Mouse (Mus musculus) embryo, embryonic 10.5 days (tissue): Measurements from ENCODE around the gene Cacna1d.

Source experiments
- DNase-seq: peaks from one replicate; pipeline ENCODE4 v3.0.0-alpha.2; 2015; ENCODE audit warnings: low spot score

Cacna1d gene

DNA sequence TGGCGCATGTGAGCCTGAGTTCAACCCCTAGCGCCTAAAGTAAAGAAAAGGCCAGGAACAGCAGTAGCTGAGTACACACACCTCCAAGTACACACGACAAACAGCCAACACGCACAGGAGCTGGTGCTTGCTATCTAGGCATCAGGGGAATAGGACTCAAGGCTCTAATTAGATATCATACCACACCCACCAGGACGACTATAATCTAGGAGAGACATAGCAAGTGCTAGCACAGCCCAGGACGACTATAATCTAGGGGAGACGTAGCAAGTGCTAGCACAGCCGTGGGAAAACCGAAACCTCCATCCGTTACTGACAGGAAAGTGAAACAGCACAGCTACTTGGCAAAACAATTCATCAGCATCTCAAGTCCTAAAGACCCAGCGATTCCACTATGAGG, 162.1 kb downstream of the Cacna1d start:
- DNase-seq, result no peak

DNA sequence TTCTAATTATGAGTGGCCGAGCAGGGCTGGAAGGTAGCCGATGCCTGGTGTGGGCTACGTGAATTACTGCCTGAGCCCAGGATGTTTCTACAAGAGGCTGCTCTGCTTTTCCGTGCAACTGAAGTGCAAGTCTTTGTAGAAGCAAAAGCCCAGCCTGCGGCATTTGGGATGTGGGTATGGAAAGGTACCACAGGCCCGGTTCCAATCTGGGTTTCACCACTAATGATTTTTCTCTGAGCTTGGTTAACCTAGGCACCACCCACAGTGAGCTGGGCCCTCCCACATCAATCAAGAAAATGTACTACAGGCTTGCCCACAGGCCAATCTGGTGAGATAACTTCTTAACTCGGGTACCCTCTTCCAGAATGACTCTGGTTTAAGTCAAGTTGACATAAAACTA, 163.8 kb downstream of the Cacna1d start:
- DNase-seq, result no peak

DNA sequence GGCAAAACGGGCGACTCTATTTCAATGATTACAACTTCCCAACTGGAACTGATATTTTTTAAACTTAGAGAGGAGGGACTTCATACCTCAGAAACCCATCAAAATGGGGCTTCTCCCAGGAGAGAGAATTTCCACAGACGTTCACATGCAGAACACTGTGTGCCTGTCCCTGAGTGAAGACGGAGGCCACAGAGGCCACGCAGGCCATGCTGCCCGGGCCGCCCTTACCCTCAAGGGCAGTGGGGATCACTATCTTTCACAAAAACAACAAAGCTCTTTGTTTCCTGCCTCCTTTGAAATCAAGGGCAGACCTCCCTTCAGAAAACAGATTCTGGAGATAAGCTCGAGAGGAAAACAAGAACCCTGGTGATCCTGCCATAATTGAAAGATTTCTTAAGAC, 164.2 kb downstream of the Cacna1d start:
- DNase-seq, result peak; percentile 4

DNA sequence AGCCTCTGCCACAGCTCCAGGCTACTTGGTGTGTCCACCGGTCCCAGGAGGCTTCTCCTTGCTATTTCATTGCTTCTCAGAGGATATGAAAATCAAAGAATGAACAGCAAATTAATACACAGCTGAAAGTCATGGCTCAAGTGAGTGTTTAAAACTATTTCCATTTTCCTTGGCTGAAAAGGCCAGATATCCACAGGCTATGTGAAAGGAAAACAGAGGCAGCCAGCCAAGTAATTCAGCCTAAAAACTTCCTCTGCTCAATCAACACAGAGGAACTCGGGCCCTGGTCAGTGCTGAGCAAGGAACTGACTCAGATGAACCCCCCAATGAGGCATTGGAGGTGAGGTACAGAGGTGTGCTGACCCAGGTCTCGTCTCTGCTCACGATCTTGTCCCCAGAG, 165.0 kb downstream of the Cacna1d start:
- DNase-seq, result no peak

DNA sequence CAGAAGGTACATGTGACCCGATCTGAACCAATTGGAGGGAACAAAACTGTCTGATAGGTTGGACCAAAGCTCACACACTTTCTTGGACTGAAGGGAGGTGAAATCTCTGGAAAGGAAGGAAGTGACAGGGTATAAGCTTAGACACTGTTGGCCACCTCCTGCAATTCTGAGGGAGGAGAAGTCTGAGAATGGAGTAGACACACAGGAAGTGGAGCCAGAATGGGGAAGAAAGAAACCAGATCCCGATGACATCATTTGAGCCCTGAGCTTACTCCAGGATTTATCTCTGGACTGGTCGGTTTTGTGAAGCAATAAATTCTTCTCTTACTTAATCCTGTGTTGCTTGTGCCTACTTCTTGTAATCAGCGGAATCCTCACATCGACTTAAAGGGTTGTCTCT, 166.3 kb downstream of the Cacna1d start:
- DNase-seq, result no peak

DNA sequence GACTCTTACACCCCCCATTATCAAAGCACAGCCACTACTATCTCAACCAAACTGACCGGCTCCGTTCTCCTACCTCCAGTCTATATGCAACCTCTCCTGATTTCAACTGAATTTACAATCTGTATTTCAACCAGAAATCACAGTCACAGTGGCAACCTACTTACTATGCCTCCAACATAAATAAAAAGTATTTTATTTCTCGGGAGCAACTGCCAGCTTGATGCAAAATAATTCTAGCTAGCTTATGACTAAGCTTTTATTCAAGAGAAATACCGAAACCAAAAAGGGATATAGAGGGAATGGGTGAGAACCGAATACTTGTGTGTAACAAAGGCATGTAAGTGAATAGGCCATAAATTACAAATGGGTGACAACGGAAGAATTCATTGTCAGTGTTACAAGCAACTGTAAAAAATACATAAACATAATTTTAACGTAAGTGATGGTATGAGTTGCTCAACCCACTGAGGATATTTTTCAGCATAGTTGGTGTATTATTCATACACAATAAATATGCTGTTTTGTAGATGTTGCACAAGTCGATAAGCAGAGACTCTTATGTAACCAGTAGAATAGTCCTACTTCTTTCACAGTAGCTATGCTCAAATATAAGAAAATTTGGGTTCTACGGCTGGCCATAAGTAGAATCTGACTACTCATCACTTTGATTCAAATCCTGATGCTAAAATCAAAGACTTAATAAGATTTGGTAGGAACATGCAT, 172.4 kb downstream of the Cacna1d start:
- DNase-seq, result no peak

DNA sequence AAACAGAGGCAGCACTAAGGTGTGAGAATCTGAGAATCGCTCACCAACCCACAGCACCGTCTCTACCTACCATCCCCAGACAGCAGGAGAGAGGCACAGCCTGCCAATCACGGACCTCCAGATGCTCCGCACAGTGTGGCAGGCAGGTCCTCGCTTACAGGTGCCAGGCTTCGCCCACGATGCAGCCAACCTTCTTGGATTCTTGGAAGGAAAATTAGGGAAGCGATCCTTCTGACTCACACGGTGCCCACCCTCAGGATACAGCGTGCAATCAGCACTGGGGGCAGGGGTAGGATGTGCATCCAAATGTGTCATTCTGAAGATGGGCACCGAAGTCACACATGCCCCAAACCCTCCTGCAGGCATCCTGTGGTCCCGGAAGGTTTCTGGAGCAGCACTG, 173.0 kb downstream of the Cacna1d start:
- no peak for DNase-seq

DNA sequence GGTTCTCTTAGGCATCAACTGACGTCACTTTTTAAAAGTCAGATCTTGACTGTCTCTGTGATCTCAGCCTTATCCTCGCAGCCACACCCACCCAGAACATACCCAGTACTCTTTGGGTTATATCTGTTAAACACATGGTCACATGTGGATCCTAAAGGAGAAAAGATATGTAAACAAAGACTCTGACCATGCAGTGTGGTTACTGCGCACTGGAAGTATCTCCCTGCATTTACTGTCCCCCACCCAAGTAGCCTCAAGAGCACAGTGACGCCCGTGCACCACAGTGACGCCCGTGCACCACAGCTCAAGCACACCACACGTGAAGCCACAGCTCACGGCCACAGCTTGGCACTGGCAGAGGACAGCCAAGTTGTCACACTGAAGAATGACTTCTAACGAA, 173.6 kb downstream of the Cacna1d start:
- no peak for DNase-seq

DNA sequence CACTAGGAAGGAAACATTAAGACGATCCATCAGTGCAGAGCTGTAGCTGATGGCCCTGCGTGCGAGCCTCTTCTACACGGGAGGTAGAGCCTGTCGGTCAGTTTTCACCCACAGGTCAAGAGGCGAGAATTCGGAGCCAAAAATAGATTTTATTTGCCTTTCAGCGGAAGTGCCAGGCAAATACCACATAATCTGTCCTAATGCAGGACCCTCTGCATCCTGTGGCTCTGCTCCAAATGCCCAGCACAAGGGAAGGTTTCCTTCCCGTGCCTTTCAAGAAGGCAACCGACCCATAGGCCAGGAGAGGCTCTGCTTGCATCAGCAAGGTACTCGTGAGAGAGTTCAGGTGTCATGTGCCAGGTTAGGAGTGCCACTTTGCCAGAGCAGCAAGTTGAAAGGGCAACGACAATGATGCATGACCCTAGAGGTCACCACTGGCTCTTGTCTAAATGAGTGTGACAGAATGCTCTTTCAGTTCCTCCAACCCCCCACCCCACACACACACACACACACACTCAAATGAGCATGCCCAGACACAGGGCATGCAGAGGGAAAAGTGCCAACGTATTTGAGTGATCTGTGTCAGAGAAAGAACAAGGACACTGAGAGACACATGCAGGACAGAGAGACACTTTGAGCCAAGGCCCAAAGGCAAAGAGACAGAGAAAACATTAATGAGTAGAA, 179.9 kb downstream of the Cacna1d start:
- DNase-seq, result no peak

DNA sequence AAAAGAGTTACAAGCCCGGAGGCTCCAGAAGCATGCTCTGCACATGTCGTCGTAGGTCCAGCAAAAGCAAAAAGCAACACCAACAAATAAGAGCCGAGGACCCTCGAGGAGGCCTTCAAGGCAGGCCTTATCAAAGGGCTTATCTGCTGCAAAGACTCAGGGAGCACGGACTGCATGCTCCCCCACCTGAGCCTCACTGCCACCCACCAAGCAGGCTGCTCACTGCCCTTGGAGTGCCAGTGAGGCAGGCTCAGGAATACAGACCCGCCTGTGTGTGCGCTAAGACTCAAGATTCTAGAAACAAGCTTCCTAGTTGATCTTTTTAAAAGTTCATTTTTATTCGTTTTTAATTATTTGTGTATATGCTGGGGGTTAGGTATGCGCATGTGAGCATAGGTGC, 181.0 kb downstream of the Cacna1d start:
- DNase-seq, result no peak

DNA sequence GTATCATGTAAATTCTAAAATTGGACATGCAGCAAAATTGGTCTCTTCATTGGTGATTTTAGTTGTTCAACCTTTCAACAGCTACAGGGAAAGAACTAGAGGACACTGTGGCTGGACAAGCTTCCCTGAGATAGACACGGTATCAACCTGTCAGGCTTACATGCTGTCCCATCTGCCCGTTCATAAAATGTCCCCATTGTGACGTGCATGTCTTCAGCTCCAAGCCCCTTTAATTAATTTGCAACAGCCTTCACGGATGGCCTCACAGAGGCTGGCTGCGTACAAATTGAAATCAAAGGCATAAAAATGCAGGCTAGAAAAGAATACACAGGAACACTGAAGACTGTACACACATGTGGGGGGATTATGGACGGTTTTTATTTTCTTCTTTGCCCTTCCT, 185.0 kb downstream of the Cacna1d start:
- DNase-seq, result no peak

DNA sequence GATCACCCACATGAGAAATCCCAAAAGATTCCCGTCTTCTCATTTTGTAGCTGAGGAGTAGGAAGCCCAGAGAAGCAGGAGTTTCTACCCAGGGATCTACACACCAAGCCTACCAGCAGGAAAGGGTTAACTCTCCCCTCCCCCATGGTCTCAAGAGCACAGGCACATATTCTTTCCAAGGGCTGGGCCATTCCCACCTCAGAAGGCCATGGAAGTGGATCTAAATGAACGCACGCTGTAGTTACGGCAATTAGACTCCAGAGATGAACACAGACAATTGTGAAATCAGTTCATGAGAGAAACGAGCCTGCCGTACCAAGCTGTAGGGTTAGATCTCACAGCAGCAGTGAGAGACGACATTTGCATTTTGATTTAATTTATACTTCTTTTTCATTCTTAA, 191.3 kb downstream of the Cacna1d start:
- DNase-seq, result no peak

DNA sequence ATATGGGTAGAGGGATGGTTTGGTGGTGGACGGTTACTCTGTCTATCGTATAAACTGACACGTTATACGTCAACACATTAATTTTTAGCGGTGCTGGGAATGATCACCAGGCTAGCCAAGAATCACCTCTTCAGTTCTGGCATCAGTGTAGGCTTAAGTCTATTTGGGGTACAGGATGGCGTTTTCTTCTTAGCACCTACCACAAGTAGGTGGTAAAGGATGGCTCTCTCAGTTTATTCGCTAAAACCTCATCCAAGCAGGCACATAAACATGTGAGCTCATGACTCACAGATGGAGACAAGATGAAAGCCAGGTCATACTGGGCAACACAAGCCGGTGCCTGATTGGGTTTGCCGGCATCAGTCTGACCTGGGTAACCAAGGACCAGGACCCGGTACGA, 193.8 kb downstream of the Cacna1d start:
- DNase-seq, result no peak

DNA sequence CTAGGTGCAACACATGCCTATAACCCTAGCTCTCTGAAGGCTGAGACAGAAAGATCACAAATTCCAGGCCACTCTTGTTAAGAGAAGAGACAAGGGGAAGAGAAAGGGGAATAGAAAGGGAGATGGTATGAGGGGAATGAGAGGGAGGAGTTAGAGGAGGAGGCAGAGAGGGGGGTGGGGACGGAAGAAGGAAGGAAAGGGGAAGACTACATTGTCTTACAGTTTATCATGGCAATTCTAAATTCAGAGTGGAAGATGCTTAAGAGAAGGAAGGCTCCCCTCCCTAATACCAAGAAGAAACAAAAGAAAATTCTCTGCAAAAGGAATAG, 199.2 kb downstream of the Cacna1d start:
- DNase-seq, result no peak

DNA sequence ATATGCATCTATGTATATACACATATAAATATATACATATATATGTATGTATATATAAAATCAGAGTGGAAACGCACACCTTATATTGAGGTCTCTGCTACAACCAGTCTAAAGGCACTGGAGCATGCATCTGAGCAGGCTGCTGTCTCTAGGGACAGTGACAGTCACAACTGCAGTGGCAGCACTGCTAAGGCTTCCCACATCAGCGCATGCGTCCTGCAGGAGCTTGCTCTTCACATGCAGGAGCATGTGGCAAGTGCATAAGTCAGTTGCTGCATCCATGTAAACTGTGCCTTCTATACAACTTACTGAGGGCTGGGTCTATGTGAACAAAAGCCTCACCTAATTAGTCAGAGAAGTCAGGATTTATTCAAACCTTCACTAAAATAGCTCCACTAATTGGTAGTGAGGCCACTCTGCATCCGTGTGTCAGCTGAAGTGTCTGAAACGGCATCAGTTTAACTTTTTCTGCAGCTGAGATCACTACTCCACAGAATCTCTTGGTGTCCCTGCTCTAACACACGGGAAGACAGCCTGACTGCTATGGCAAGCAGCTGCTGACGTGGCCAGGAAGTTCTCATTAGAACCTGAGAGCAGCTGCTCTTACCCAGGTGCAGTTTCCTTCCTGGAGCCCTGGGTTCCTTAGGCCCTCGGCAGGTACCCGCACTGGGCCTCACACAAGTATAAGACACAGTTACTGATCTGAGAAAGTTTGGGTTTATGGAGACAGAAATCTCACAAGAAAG, 199.7 kb downstream of the Cacna1d start:
- DNase-seq, result no peak

DNA sequence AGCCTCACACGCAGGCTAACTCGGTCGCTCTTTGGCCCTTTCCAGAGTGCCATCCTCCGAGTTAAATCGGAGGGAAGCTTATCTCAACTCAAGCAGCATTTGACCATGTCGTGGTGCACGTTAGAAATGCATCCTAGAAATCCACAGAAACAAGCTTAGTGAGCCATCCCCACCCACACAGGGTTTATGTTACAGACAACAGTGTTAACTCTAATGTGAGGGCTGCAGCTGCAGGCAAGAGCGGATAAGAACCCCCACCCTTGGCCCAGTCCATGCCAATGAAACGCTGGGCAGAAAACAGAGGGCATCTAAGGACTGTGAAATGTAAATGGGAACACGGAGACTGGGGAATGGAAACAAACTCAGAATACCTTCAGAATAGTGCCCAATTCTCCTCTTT, 206.8 kb downstream of the Cacna1d start:
- DNase-seq, result no peak

DNA sequence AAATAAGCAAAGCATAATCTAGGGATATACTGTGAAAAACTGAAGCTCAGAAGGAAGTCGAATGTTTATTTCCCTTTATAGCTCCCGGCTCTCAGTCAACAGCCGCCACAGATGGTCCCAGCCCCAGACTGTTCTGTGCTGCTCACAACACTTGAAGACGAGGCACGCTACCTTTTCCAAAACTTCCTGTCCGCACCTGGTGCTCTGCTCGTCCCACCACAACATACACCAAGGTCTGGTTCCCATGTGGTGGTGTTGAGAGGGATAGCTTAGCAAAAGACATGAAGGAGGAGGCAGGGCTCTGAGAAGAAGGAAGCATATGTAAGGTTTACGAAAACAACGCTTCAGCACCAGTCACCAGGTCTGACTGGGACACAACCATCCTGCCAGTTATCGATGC, 207.2 kb downstream of the Cacna1d start:
- no peak for DNase-seq

DNA sequence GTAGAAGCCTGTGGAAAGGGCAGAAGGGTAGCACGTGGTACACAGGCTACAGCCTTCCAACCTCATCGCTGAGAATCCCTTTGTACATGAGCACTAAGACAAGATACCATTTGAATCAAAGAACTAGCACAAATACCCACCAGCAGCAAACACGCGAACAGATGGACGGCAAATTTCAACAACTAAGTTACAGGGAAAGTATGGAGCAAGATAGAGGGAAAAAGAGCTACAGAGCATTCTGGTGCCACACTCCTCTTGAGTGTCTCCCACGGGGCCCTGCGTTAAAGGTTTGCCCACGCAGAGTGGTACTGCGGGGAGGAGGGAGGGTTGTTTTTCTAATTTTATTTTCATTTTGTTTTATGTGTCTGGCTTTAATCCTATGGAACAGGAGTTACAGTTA, 215.7 kb downstream of the Cacna1d start:
- DNase-seq, result no peak

DNA sequence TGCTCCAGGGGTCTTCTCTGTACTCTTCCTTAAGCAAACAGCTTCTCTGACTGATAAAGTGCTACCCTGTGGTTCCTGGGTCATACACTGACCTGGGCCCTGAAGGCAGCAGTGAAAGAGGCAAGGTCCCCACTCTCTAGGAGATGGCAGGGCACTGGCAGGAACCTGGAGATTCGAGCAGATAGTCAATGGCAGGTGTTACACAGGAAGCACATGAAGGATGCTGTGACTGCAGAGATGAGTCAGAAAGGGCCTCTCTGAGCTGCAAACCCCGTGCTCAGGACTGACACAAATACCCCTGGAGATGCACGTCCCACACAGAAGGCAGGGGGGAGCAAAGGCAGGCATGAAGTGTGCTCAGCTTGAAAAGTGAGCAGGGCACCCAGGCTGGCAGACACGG, 218.3 kb downstream of the Cacna1d start:
- DNase-seq, result no peak

DNA sequence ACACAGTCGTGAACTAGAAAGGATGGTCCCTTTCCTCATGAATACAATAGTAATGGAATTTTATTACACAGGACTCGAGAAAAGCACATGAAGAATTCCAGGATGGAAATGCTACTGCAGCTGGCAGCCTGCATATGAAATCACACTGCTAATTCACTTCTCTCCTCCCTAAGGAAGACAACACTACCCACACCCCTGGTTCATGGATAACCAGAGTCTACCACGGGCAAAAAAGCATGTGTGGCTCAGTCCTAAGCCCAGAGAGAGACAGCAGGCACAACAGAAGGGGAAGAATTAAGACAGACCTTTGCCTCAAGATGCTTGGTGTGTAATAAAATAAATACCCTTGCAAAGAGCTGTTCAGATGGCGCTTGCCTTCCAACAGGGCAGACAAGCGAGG, 218.7 kb downstream of the Cacna1d start:
- no peak for DNase-seq

DNA sequence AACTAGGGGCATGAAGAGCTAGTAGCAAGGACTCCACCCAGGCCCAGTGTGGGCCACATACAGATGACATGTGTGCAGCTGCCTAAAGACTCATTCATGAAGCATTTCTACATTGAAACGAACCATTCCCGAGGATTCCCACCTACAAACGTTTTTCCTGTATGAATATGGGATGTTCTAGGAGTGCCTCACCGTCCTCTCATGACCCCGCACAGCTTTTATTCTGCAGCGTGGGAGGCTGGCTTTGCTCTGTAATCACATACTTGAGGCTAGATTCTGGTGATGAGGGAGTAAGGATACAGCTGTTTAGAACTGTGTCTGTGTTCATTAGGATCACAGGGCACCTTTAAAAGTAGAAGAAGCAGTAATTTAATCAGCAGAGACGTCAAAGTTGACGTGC, 219.4 kb downstream of the Cacna1d start:
- no peak for DNase-seq

DNA sequence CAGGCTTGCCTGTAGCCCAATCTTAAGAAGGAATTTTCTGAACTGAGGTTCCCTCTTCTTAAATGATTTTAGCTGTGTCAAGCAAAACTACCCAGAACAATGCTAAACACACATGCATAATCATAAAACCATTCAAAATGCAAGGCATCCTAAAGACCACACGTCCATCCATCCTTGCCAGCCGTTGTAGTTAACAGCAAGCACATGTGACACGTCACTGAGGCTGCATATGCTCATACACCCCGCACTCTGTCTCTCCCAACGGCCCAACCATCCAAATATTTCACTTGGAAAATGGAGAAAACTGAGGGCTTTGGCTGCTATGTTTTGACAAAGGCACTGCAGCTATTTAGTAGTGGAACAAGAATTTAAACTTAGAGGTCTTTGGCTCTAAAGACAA, 220.9 kb downstream of the Cacna1d start:
- no peak for DNase-seq

DNA sequence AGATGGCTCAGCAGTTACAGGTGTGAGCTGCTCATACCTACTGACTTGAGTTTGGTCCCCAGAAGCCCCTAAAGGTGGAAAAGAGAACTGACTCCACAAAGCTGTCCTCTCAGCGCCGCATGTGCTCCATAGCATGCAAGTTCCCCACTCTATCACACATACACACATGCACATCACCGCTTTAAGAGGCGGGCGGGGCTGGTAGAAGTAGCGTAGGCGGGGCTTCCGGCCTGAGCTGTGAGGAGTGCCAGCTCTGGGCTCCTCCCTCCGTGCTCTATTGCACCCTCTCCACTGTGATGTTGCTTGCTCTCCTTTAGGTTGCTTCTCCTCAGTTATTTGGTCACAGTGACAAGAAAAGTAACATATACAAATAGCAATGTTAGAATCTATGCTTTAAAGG, 225.5 kb downstream of the Cacna1d start:
- DNase-seq, result no peak
